Mouse (Mus musculus) midbrain, embryonic 14.5 days (tissue): ENCODE results near the gene Nxn. TPM values are rescaled to one million over a fixed set of nuclear protein-coding genes. Genes with fewer than 3 reads are reported as not detected.
A peak's percentile ranks its signal among the peaks of the same experiment; 100 is the strongest.

Experiments
- ATAC-seq: fragments of 200-750 bp; cut with Nextera tagmentation; 2 replicates; pipeline ENCODE4 v1.8.0; 2017; ENCODE audit warnings: moderate number of reproducible peaks, moderate library complexity; ENCODE audit not compliant: low FRiP score, low TSS enrichment
- DNase-seq: peaks from one replicate; pipeline ENCODE4 v3.0.0-alpha.2; 2015
- H3K27ac ChIP-seq: fragments of 300-500 bp; sonication (generic); replicated peaks from 2 replicates; pipeline ENCODE4 v1.5.1; 2014; ENCODE audit warnings: mild to moderate bottlenecking, low read depth, low read length, moderate library complexity
- H3K27me3 ChIP-seq: fragments of 300-500 bp; sonication (generic); 2 replicates; pipeline ENCODE4 v1.6.1; 2014; ENCODE audit warnings: low read length, control low read depth, mixed read lengths; ENCODE audit not compliant: control insufficient read depth, insufficient read depth
- H3K36me3 ChIP-seq: fragments of 300-500 bp; sonication (generic); 2 replicates; pipeline ENCODE4 v1.6.1; 2014; ENCODE audit warnings: low read length, control low read depth; ENCODE audit not compliant: control insufficient read depth, insufficient read depth
- H3K4me1 ChIP-seq: fragments of 300-500 bp; sonication (generic); 2 replicates; pipeline ENCODE4 v1.6.1; 2014; ENCODE audit warnings: mild to moderate bottlenecking, antibody characterized with exemption, low read length, control low read depth; ENCODE audit not compliant: control insufficient read depth, insufficient read depth
- H3K4me2 ChIP-seq: fragments of 300-500 bp; sonication (generic); 2 replicates; pipeline ENCODE4 v1.6.1; 2014; ENCODE audit warnings: mild to moderate bottlenecking, low read length, moderate library complexity
- H3K4me3 ChIP-seq: fragments of 300-500 bp; sonication (generic); replicated peaks from 2 replicates; pipeline ENCODE4 v1.5.1; 2014; ENCODE audit warnings: low read depth, low read length
- H3K9ac ChIP-seq: fragments of 300-500 bp; sonication (generic); replicated peaks from 2 replicates; pipeline ENCODE4 v1.6.1; 2014; ENCODE audit warnings: mild to moderate bottlenecking, low read length, moderate library complexity
- H3K9me3 ChIP-seq: fragments of 300-500 bp; sonication (generic); 2 replicates; pipeline ENCODE4 v1.6.1; 2016; ENCODE audit warnings: low read length, control low read depth, mixed read lengths; ENCODE audit not compliant: control insufficient read depth
- WGBS: fragments of 180-500 bp; shearing (Covaris S2); extraction: QIAGEN DNeasy Blood & Tissue Kit; methylation state at CpG from one replicate; pipeline ENCODE4 v1.1.7; 2014; 5-methylcytosine and 5-hydroxymethylcytosine counted together
- polyA plus RNA-seq: library from polyadenylated mRNA; unstranded; fragments of >200 nt; fragmentation: Nextera tagmentation; extraction: Ambion mirVana; gene quantifications from 2 replicates; pipeline ENCODE4 v1.2.1, GENCODE M21; 2014

The Nxn gene
- polyA plus RNA-seq, 1 experiment from 2014 or later, result 28.2 TPM

- Histone ChIP-seq H3K27me3 (no peaks in the 10 kb centered on the region), H3K4me3 (no peak overlapping the region), H3K36me3 (no peaks in the 10 kb centered on the region), H3K4me1 (peaks cover 3% of the 10 kb centered on the region), H3K4me2 (no peak overlapping the region), H3K9me3 (no peaks in the 10 kb centered on the region), H3K9ac (no peak overlapping the region), H3K27ac (no peak overlapping the region)
- ATAC-seq (no peak), DNase-seq (no peak)
- 42% methylated on average over 11 of the region's 11 CpGs for WGBS
Observed at GRCm38 (mm10) chr11:76379921-76380544, 18.9 kb downstream of the Nxn start.

DNA sequence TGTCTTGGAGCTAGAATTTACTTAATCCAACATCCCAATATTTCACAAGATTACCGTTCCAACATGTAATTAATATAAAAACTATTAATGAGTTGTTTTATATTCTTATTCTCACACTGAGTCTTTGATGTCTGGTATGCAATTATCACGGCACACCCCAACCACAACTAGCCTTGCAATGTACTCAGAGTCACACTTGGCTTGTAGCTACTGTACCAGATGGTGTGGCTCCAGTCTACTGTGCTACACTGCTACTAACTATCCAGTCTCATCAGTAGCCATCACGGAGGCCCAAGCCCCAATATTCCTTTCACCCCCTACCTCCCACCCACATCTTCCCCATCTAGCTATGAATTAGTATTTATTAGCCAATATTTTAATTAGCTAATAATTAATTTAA lies 22.5 kb downstream of the Nxn start:
- H3K4me3 ChIP-seq, result no peak overlapping the region
- H3K4me1 ChIP-seq, result peaks cover 3% of the 10 kb centered on the region; the same call in 1 of the 2 replicates
- WGBS, result 84% methylated on average over 3 of the region's 3 CpGs
- no peaks in the 10 kb centered on the region for H3K36me3 ChIP-seq
- H3K27me3 ChIP-seq, result no peaks in the 10 kb centered on the region
- ATAC-seq (no peak), DNase-seq (no peak)
- no peaks in the 10 kb centered on the region for H3K9me3 ChIP-seq
- H3K4me2 ChIP-seq, result no peak overlapping the region
- H3K9ac ChIP-seq, result no peak overlapping the region
- no peak overlapping the region for H3K27ac ChIP-seq

- Histone ChIP-seq H3K27ac (no peak overlapping the region), H3K4me3 (no peak overlapping the region), H3K4me1 (0 out of 2 replicates have a peak, but pooled peaks cover 3% of the 10 kb centered on the region), H3K36me3 (no peaks in the 10 kb centered on the region), H3K9me3 (no peaks in the 10 kb centered on the region), H3K4me2 (no peak overlapping the region), H3K9ac (no peak overlapping the region), H3K27me3 (no peaks in the 10 kb centered on the region)
- DNase-seq (no peak), ATAC-seq (no peak)
- 74% methylated on average over 17 of the region's 17 CpGs for WGBS
Observed at GRCm38 (mm10) chr11:76374491-76375185, 24.3 kb downstream of the Nxn start.

- 0 out of 2 replicates have a peak, but pooled peaks cover 3% of the 10 kb centered on the region for H3K4me1 ChIP-seq
- no peak overlapping the region for H3K4me3 ChIP-seq
- no peak overlapping the region for H3K9ac ChIP-seq
- H3K36me3 ChIP-seq, result no peaks in the 10 kb centered on the region
- 48% methylated on average over 6 of the region's 6 CpGs for WGBS
- no peak overlapping the region for H3K4me2 ChIP-seq
- no peak overlapping the region for H3K27ac ChIP-seq
- DNase-seq, result no peak
- no peak for ATAC-seq
- no peaks in the 10 kb centered on the region for H3K9me3 ChIP-seq
- no peaks in the 10 kb centered on the region for H3K27me3 ChIP-seq
Observed at GRCm38 (mm10) chr11:76372534-76372933, 26.4 kb downstream of the Nxn start.

GRCm38 (mm10) chr11:76372120-76372519 lies 26.8 kb downstream of the Nxn start:
- no peak for DNase-seq
- no peaks in the 10 kb centered on the region for H3K9me3 ChIP-seq
- H3K36me3 ChIP-seq, result no peaks in the 10 kb centered on the region
- H3K4me2 ChIP-seq, result no peak overlapping the region
- 86% methylated on average over 2 of the region's 2 CpGs for whole genome bisulfite sequencing
- 0 out of 2 replicates have a peak, but pooled peaks cover 3% of the 10 kb centered on the region for H3K4me1 ChIP-seq
- H3K9ac ChIP-seq, result no peak overlapping the region
- H3K27me3 ChIP-seq, result no peaks in the 10 kb centered on the region
- H3K27ac ChIP-seq, result no peak overlapping the region
- no peak for ATAC-seq
- H3K4me3 ChIP-seq, result no peak overlapping the region

DNA sequence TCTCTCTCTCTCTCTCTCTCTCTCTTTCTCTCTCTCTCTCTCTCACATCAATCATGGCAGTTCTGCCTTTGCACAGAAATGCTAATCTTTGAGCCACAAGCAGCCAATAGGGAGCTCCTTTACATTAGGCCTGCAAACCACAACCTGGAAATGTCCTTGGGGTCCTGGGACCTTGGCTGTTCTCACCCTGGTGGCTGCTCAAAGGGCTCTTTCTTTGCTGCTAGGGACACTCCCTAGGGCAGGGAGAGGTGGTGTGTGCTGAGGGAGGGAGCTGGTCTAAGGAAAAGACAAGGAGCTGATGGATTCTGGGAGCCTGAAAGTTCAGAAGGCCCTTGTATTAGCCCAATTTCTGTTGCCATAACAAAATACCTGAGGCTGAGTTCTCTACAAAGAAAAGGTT lies 28.4 kb downstream of the Nxn start:
- H3K27me3 ChIP-seq, result no peaks in the 10 kb centered on the region
- no peak overlapping the region for H3K27ac ChIP-seq
- 0 out of 2 replicates have a peak, but pooled peaks cover 3% of the 10 kb centered on the region for H3K4me1 ChIP-seq
- no peak overlapping the region for H3K9ac ChIP-seq
- no peak overlapping the region for H3K4me2 ChIP-seq
- H3K9me3 ChIP-seq, result no peaks in the 10 kb centered on the region
- no peak overlapping the region for H3K4me3 ChIP-seq
- no peak for DNase-seq
- no peaks in the 10 kb centered on the region for H3K36me3 ChIP-seq
- ATAC-seq, result no peak

DNA sequence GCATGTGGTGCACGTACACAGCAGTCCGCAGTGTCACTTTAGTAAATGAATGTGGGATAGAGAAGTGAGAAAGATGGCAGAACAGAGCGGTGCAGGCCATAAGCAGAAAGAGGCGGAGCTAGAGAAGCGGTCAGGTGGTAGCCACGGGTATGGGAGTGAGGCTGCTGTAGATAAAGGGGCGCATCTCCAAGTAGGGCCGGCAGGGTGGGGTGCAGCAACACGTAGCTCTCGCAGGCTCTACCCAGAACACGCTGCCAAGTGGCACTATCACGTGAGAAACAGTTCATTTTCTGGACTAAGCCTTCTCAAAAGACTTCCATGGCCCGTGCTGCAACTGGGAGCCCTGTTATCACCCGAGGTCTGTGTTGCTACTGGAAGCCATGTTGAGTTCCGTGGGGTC lies 32.2 kb downstream of the Nxn start:
- no peak for ATAC-seq
- Histone ChIP-seq H3K4me2 (no peak overlapping the region), H3K9ac (no peak overlapping the region), H3K9me3 (no peaks in the 10 kb centered on the region), H3K4me1 (peaks cover 8% of the 10 kb centered on the region), H3K27me3 (no peaks in the 10 kb centered on the region), H3K36me3 (no peaks in the 10 kb centered on the region), H3K4me3 (no peak overlapping the region), H3K27ac (no peak overlapping the region)
- no peak for DNase-seq
- WGBS, result 91% methylated on average over 15 of the region's 15 CpGs

DNA sequence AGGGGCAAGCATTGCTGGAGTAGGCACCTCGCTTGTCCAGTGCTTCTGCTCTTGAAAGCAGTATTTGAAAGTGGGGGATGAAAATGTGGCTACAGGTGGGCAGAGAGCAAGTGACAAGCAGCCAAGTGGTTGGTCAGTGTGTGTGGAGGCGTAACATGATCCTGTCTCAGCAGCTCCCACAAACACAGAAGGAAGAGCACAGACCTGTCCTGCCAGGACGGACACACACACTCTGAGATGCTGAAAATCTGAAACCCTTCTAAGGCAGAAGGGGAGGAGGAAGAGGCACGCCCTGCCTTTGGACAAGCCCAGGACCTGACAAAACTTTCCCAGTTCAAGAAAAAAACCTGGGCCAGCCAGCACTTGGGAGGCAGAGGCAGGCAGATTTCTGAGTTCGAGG lies 34.9 kb downstream of the Nxn start:
- 73% methylated on average over 5 of the region's 5 CpGs for WGBS
- 0 out of 2 replicates have a peak overlapping the region, but pooled peaks have one; percentile 32 for H3K27ac ChIP-seq

DNA sequence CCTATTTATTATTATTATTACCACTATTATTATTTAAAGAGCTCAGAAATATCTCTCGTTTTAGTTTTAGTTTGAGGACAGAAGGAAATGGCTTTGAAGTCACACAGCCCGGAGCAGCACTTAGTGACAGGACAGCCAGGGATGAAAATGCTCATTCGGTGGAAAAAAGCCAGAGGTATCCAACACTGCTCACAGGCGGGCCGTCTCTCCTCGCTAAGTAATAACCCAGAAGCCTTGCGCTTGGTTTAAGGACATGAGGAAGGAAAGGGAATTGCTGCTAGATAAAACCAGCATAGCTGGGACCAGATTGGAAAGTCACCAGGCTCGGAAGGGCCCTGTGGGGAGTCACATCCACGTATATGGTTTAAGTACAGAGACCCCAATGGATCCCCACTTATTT lies 35.3 kb downstream of the Nxn start:
- Histone ChIP-seq H3K4me3 (no peak overlapping the region), H3K9ac (no peak overlapping the region), H3K27me3 (no peaks in the 10 kb centered on the region), H3K27ac (0 out of 2 replicates have a peak overlapping the region, but pooled peaks have one; percentile 32), H3K4me2 (no peak overlapping the region), H3K36me3 (no peaks in the 10 kb centered on the region), H3K4me1 (peaks cover 26% of the 10 kb centered on the region), H3K9me3 (no peaks in the 10 kb centered on the region)
- WGBS, result 12% methylated on average over 9 of the region's 9 CpGs
- peak; percentile 55 for DNase-seq
- no peak for ATAC-seq

More for the DNA sequence above, 34.9 kb downstream of the Nxn start:
- DNase-seq (no peak), ATAC-seq (no peak)
- Histone ChIP-seq H3K27me3 (no peaks in the 10 kb centered on the region), H3K9me3 (no peaks in the 10 kb centered on the region), H3K9ac (no peak overlapping the region), H3K4me2 (no peak overlapping the region), H3K4me3 (no peak overlapping the region), H3K36me3 (no peaks in the 10 kb centered on the region), H3K4me1 (peaks cover 22% of the 10 kb centered on the region)
